Mouse (Mus musculus) liver, adult 2 months (tissue): ENCODE data around the gene Hmgb2.

Experiments used
- CTCF ChIP-seq: fragments of 200-500 bp; IDR thresholded peaks from 2 replicates; pipeline ENCODE4 v1.5.1; 2011; ENCODE audit warnings: low read depth, low read length, control low read depth
- POLR2A ChIP-seq: fragments of 200-500 bp; IDR thresholded peaks from 2 replicates; pipeline ENCODE4 v1.6.1; 2011; ENCODE audit warnings: low read length, control low read depth; ENCODE audit not compliant: insufficient read depth; ENCODE audit errors: extremely low read depth

DNA sequence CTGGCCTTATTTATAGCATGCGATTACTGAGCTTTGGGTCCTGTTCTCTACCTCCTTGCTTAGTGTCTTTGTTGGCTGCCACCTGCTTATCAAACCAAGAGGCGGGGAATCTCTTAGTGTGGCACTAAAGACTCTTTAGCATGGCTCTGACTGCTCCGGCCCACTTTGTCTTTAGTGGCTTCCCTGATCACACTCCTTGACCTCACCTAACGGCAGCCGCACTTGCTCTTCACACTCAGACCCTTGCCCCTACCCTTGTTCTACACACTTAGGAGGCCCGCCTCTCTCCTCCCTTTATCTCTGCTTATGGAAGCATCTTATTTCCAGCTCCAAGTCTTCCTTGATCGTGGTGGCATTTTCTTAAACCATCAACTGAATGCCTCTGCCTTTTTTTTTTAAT, 26.9 kb downstream of the Hmgb2 start:
- TF ChIP-seq POLR2A (no peak), CTCF (no peak)
